ENCODE assay signal across 8 mouse cellular contexts in the genomic region with DNA sequence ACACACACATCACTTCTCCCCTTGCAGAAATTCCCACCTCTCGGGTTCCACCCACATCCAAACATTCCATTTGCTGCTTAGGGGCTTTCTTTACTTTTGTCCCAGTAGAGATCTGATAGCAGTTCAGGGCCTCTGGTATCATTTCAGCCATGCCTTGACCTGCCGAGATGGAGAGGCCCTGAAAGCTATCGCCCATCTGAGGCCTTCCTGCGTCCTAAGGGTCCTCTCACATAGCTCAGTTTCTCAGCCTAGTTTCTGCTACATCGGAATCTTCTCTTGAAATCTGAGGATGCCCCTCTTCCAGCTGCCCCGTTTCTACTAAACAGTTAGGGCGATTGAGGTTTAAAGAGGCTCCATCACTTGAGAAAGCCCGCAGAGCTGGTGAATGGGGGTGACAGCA. TPM values are rescaled to one million over a fixed set of nuclear protein-coding genes. Genes with fewer than 3 reads are reported as not detected.
DNase-seq lines count a peak whose midpoint lies in the region; ATAC-seq and TF ChIP-seq lines count a peak whose summit lies in the region.

No protein-coding gene starts in this region.

- DNase-seq in lung, adult 18-20 months, result no peak
- DNase-seq in right cerebral cortex, adult 18-20 months, result no peak
- DNase-seq in yolk sac, embryonic 10.5 days (ENCODE audit: low spot score), result no peak

- no peaks in the 10 kb centered on the region for H3K27me3 ChIP-seq in lung, embryonic 16.5 days (ENCODE audit: control insufficient read depth, insufficient read depth, low read depth, low read length)
- H3K27me3 ChIP-seq in intestine, embryonic 16.5 days (replicated peaks; ENCODE audit: control insufficient read depth, insufficient read depth, low read length), result no peaks in the 10 kb centered on the region
- no peaks in the 10 kb centered on the region for H3K27me3 ChIP-seq in myocyte (ENCODE audit: control insufficient read depth, insufficient read depth, insufficient read length)

- H3K9ac ChIP-seq in lung, embryonic 16.5 days (ENCODE audit: low read length), result peak overlapping the region; percentile 85
- peak overlapping the region; percentile 12; the same call in 1 of the 2 replicates for H3K9ac ChIP-seq in intestine, embryonic 16.5 days (ENCODE audit: low read depth, low read length)

- H3K4me1 ChIP-seq in lung, embryonic 16.5 days (replicated peaks; ENCODE audit: control insufficient read depth, insufficient read depth, low read length), result peaks cover 50% of the 10 kb centered on the region
- H3K4me1 ChIP-seq in embryonic fibroblast, embryonic 13.5 days (ENCODE audit: control insufficient read depth, insufficient read depth, low read length), result peaks cover 4% of the 10 kb centered on the region; the same call in 1 of the 2 replicates
- peaks cover 59% of the 10 kb centered on the region for H3K4me1 ChIP-seq in intestine, embryonic 16.5 days (ENCODE audit: control insufficient read depth, insufficient read depth, low read length)

- H3K79me2 ChIP-seq in myocyte (ENCODE audit: control insufficient read depth, insufficient read depth), result peaks cover 58% of the 10 kb centered on the region

- H3K27ac ChIP-seq in lung, embryonic 16.5 days (ENCODE audit: low read length), result no peak overlapping the region
- H3K27ac ChIP-seq in embryonic fibroblast, embryonic 13.5 days (ENCODE audit: insufficient read depth, low read length), result no peak overlapping the region
- no peak overlapping the region for H3K27ac ChIP-seq in intestine, embryonic 16.5 days (ENCODE audit: low read length)

- ATAC-seq in lung, embryonic 16.5 days (ENCODE audit: low read depth), result no peak
- no peak for ATAC-seq in intestine, embryonic 16.5 days
- no peak for ATAC-seq in frontal cortex, adult (ENCODE audit: low TSS enrichment)

- 43% methylated on average over 8 of the region's 8 CpGs for WGBS in lung, embryonic 16.5 days
- 55% methylated on average over 8 of the region's 8 CpGs for WGBS in intestine, embryonic 16.5 days

- H3ac ChIP-seq in myocyte (ENCODE audit: control insufficient read depth, insufficient read length), result peak overlapping the region; percentile 88

- peak overlapping the region; percentile 73 for H3K4me3 ChIP-seq in lung, embryonic 16.5 days (ENCODE audit: low read length)
- H3K4me3 ChIP-seq in embryonic fibroblast, embryonic 13.5 days (ENCODE audit: insufficient read depth, low read length), result peak overlapping the region; percentile 41
- peak overlapping the region; percentile 68 for H3K4me3 ChIP-seq in intestine, embryonic 16.5 days (ENCODE audit: low read length)
- H3K4me3 ChIP-seq in myocyte, result peak overlapping the region; percentile 80

- TF ChIP-seq CTCF in embryonic fibroblast, embryonic 13.5 days (IDR thresholded peaks at IDR 0.05; ENCODE audit: borderline replicate concordance, insufficient read depth, low read length), result no peak

- peak overlapping the region; percentile 99 for H3K4me2 ChIP-seq in lung, embryonic 16.5 days (ENCODE audit: low read depth, low read length)
- peak overlapping the region; percentile 100 for H3K4me2 ChIP-seq in intestine, embryonic 16.5 days (ENCODE audit: low read depth, low read length)
- peak overlapping the region; percentile 88 for H3K4me2 ChIP-seq in myocyte (ENCODE audit: low read depth)

- TF ChIP-seq POLR2A in embryonic fibroblast, embryonic 13.5 days (IDR thresholded peaks at IDR 0.05; ENCODE audit: low read depth, low read length), result no peak
- no peak for TF ChIP-seq POLR2A in myocyte (IDR thresholded peaks at IDR 0.05; ENCODE audit: insufficient read length, low read depth)

- no peaks in the 10 kb centered on the region for H3K36me3 ChIP-seq in lung, embryonic 16.5 days (ENCODE audit: control insufficient read depth, insufficient read depth, low read length)
- peaks cover 4% of the 10 kb centered on the region; the same call in 1 of the 2 replicates for H3K36me3 ChIP-seq in intestine, embryonic 16.5 days (ENCODE audit: control insufficient read depth, insufficient read depth, low read length)
- H3K36me3 ChIP-seq in myocyte (ENCODE audit: control insufficient read depth, insufficient read depth), result peaks cover 19% of the 10 kb centered on the region

- no peaks in the 10 kb centered on the region for H3K9me3 ChIP-seq in lung, embryonic 16.5 days (ENCODE audit: control insufficient read depth, low read length)
- no peaks in the 10 kb centered on the region for H3K9me3 ChIP-seq in intestine, embryonic 16.5 days (ENCODE audit: control insufficient read depth, low read length)

TF ChIP-seq in myocyte, 11 proteins besides CTCF, POLR2A, EP300 and RAD21:
- TF ChIP-seq REST (IDR thresholded peaks at IDR 0.05; ENCODE audit: insufficient read depth, insufficient read length) (no peak), POLR2AphosphoS2 (IDR thresholded peaks at IDR 0.05; ENCODE audit: insufficient read length, low read depth) (peak; percentile 29)

RNA-seq across cellular contexts. Expression of a gene that starts 5.2 kb away (rescaled TPM):
- polyA plus RNA-seq in lung, embryonic 16.5 days (2015; fragmentation: Nextera tagmentation; extraction: Ambion mirVana), result 100 and 106 TPM in 2 replicates
- 81.9 and 90.3 TPM in 2 replicates for polyA plus RNA-seq in embryonic fibroblast, embryonic 13.5 days (2011; ENCODE audit: insufficient read length, low read depth, missing spikeins)
- 73.4 and 83.1 TPM in 2 replicates for polyA plus RNA-seq in intestine, embryonic 16.5 days (2015; fragmentation: Nextera tagmentation; extraction: Ambion mirVana)
- polyA plus RNA-seq in myocyte (2012; fragmentation: generic; extraction: Trizol), result 913 TPM

RNA-seq across cellular contexts. Expression of a gene that starts 7.7 kb away (rescaled TPM):
- polyA plus RNA-seq in lung, embryonic 16.5 days (2015; fragmentation: Nextera tagmentation; extraction: Ambion mirVana), result 0.39 and 0.91 TPM in 2 replicates
- polyA plus RNA-seq in embryonic fibroblast, embryonic 13.5 days (2011; ENCODE audit: insufficient read length, low read depth, missing spikeins), result not detected in 2 replicates
- 0.22 and 0.64 TPM in 2 replicates for polyA plus RNA-seq in intestine, embryonic 16.5 days (2015; fragmentation: Nextera tagmentation; extraction: Ambion mirVana)
- polyA plus RNA-seq in myocyte (2012; fragmentation: generic; extraction: Trizol), result 576 TPM

RNA-seq across cellular contexts. Expression of a gene that starts 21.1 kb away (rescaled TPM):
- polyA plus RNA-seq in lung, embryonic 16.5 days (2015; fragmentation: Nextera tagmentation; extraction: Ambion mirVana), result 1,477 and 1,506 TPM in 2 replicates
- 1,481 and 1,562 TPM in 2 replicates for polyA plus RNA-seq in embryonic fibroblast, embryonic 13.5 days (2011; ENCODE audit: insufficient read length, low read depth, missing spikeins)
- polyA plus RNA-seq in intestine, embryonic 16.5 days (2015; fragmentation: Nextera tagmentation; extraction: Ambion mirVana), result 1,309 and 1,475 TPM in 2 replicates
- polyA plus RNA-seq in myocyte (2012; fragmentation: generic; extraction: Trizol), result 1,606 TPM

RNA-seq across cellular contexts. Expression of a gene that starts 30.5 kb away (rescaled TPM):
- polyA plus RNA-seq in lung, embryonic 16.5 days (2015; fragmentation: Nextera tagmentation; extraction: Ambion mirVana), result 130 and 131 TPM in 2 replicates
- polyA plus RNA-seq in embryonic fibroblast, embryonic 13.5 days (2011; ENCODE audit: insufficient read length, low read depth, missing spikeins), result 61.1 and 65.3 TPM in 2 replicates
- polyA plus RNA-seq in intestine, embryonic 16.5 days (2015; fragmentation: Nextera tagmentation; extraction: Ambion mirVana), result 132 and 136 TPM in 2 replicates
- 80.1 TPM for polyA plus RNA-seq in myocyte (2012; fragmentation: generic; extraction: Trizol)

RNA-seq across cellular contexts. Expression of a gene that starts 38.7 kb away (rescaled TPM):
- polyA plus RNA-seq in lung, embryonic 16.5 days (2015; fragmentation: Nextera tagmentation; extraction: Ambion mirVana), result 3.1 and 3.5 TPM in 2 replicates
- 4.3 and 6.2 TPM in 2 replicates for polyA plus RNA-seq in embryonic fibroblast, embryonic 13.5 days (2011; ENCODE audit: insufficient read length, low read depth, missing spikeins)
- polyA plus RNA-seq in intestine, embryonic 16.5 days (2015; fragmentation: Nextera tagmentation; extraction: Ambion mirVana), result 5.0 and 5.5 TPM in 2 replicates
- 7.3 TPM for polyA plus RNA-seq in myocyte (2012; fragmentation: generic; extraction: Trizol)

Comparison
In these comparisons a context has a peak if more than half of its experiments do, and no peak if none do; other contexts are left out.
1. RNA of a gene that starts 7.7 kb away (polyA plus RNA-seq): 576 TPM in myocyte (single experiment); 0.39 to 0.91 TPM in lung, embryonic 16.5 days, 0.22 to 0.64 TPM in intestine, embryonic 16.5 days and not detected in embryonic fibroblast, embryonic 13.5 days; every median in the first group is over 100 times any median in the second.
2. Peak in every context shown above with its lines, with median percentiles within 50 percentile points of each other: H3K4me2 ChIP-seq and H3K4me3 ChIP-seq.